13 mouse cellular contexts compared by ENCODE assay signal in genomic region chrX:163722785-163723577, GRCm38 (mm10). TPM values are rescaled to one million over a fixed set of nuclear protein-coding genes. Genes with fewer than 3 reads are reported as not detected.
DNase-seq lines count a peak whose midpoint lies in the region; ATAC-seq and TF ChIP-seq lines count a peak whose summit lies in the region.
"Had no signal": no experiment of that assay in that cellular context is flagged by ENCODE, and none has a peak within 500 bp of the region (broad histone marks: within the 10 kb centered on the region; RNA-seq: fewer than 3 reads in every experiment).

No protein-coding gene starts in this region.

- no peak overlapping the region for H3K27ac ChIP-seq in embryonic facial prominence, embryonic 14.5 days (replicated peaks; ENCODE audit: low read depth, low read length)
- 0 out of 2 replicates have a peak overlapping the region, but pooled peaks have one; percentile 14 for H3K27ac ChIP-seq in hindbrain, embryonic 15.5 days (replicated peaks)
- H3K27ac ChIP-seq in midbrain, postnatal 0 days (ENCODE audit: low read depth, low read length): peak overlapping the region; percentile 38; the same call in 1 of the 2 replicates
- H3K27ac ChIP-seq: liver, embryonic 15.5 days had no signal

- no peak overlapping the region; the same call in 1 of the 2 replicates for H3K4me3 ChIP-seq in embryonic facial prominence, embryonic 14.5 days (ENCODE audit: low read depth, low read length)
- H3K4me3 ChIP-seq in hindbrain, embryonic 15.5 days: no peak overlapping the region
- H3K4me3 ChIP-seq in midbrain, postnatal 0 days (ENCODE audit: low read depth, low read length): no peak overlapping the region
- H3K4me3 ChIP-seq: liver, embryonic 15.5 days had no signal

- DNase-seq in brain, adult 2 months (ENCODE audit: low read depth, low spot score): peak; percentile 32
- DNase-seq in embryonic facial prominence, embryonic 14.5 days (ENCODE audit: low spot score): peak; percentile 1
- DNase-seq in midbrain, postnatal 0 days (ENCODE audit: low spot score): peak; percentile 11
- DNase-seq in cerebellum, postnatal 4 days (ENCODE audit: low spot score in 2 of 2): no peak
- DNase-seq in left cerebral cortex, postnatal 10 days (ENCODE audit: extremely low spot score in 1 of 2, low spot score in 2 of 2): no peak
- no peak for DNase-seq in cerebellum, adult 11 months
- DNase-seq: kidney, adult 9 months; right cerebral cortex, postnatal 25 days had no signal

- H3K27me3 ChIP-seq in embryonic facial prominence, embryonic 14.5 days (replicated peaks; ENCODE audit: control insufficient read depth, insufficient read depth, low read length): peaks cover 4% of the 10 kb centered on the region; the same call in 1 of the 2 replicates
- peaks cover 4% of the 10 kb centered on the region; the same call in 1 of the 2 replicates for H3K27me3 ChIP-seq in hindbrain, embryonic 15.5 days
- no peaks in the 10 kb centered on the region for H3K27me3 ChIP-seq in midbrain, postnatal 0 days (ENCODE audit: insufficient read depth, low read length)
- H3K27me3 ChIP-seq: liver, embryonic 15.5 days had no signal

- ATAC-seq in embryonic facial prominence, embryonic 14.5 days (ENCODE audit: low read depth): no peak
- no peak; the same call in 1 of the 2 replicates for ATAC-seq in hindbrain, embryonic 15.5 days (ENCODE audit: low FRiP score, low read depth)
- no peak for ATAC-seq in midbrain, postnatal 0 days (ENCODE audit: low FRiP score)

- TF ChIP-seq CTCF in midbrain, postnatal 0 days (IDR thresholded peaks at IDR 0.05): no peak

- H3K4me1 ChIP-seq in embryonic facial prominence, embryonic 14.5 days (ENCODE audit: control insufficient read depth, insufficient read depth, low read length): no peaks in the 10 kb centered on the region
- H3K4me1 ChIP-seq in hindbrain, embryonic 15.5 days (replicated peaks): 0 out of 2 replicates have a peak, but pooled peaks cover 4% of the 10 kb centered on the region
- no peaks in the 10 kb centered on the region for H3K4me1 ChIP-seq in midbrain, postnatal 0 days (ENCODE audit: insufficient read depth, low read length)
- H3K4me1 ChIP-seq: liver, embryonic 15.5 days had no signal

- no peak overlapping the region for H3K9ac ChIP-seq in embryonic facial prominence, embryonic 14.5 days (ENCODE audit: low read depth, low read length)
- H3K9ac ChIP-seq in hindbrain, embryonic 15.5 days: no peak overlapping the region
- no peak overlapping the region for H3K9ac ChIP-seq in midbrain, postnatal 0 days (replicated peaks; ENCODE audit: low read length, poor library complexity, severe bottlenecking)
- H3K9ac ChIP-seq: liver, embryonic 15.5 days had no signal

- 46% methylated on average over 12 of the region's 12 CpGs for WGBS in embryonic facial prominence, embryonic 14.5 days
- WGBS in hindbrain, embryonic 15.5 days: 29% methylated on average over 12 of the region's 12 CpGs
- 21% methylated on average over 12 of the region's 12 CpGs for WGBS in midbrain, postnatal 0 days

- H3K36me3 ChIP-seq in embryonic facial prominence, embryonic 14.5 days (ENCODE audit: control insufficient read depth, insufficient read depth, low read length): no peaks in the 10 kb centered on the region
- no peaks in the 10 kb centered on the region for H3K36me3 ChIP-seq in hindbrain, embryonic 15.5 days
- no peaks in the 10 kb centered on the region for H3K36me3 ChIP-seq in midbrain, postnatal 0 days (ENCODE audit: insufficient read depth, low read length)
- H3K36me3 ChIP-seq: liver, embryonic 15.5 days had no signal

- no peaks in the 10 kb centered on the region for H3K9me3 ChIP-seq in embryonic facial prominence, embryonic 14.5 days (ENCODE audit: control insufficient read depth, low read length)
- no peaks in the 10 kb centered on the region for H3K9me3 ChIP-seq in hindbrain, embryonic 15.5 days
- no peaks in the 10 kb centered on the region for H3K9me3 ChIP-seq in midbrain, postnatal 0 days (ENCODE audit: low read length)
- H3K9me3 ChIP-seq: liver, embryonic 15.5 days had no signal

- intact Hi-C loops in left cerebral cortex, postnatal 10 days (cut with DNase I): no loop called here

- peak overlapping the region; percentile 18; the same call in 1 of the 2 replicates for H3K4me2 ChIP-seq in embryonic facial prominence, embryonic 14.5 days (ENCODE audit: low read depth, low read length)
- peak overlapping the region; percentile 38 for H3K4me2 ChIP-seq in hindbrain, embryonic 15.5 days
- H3K4me2 ChIP-seq in midbrain, postnatal 0 days (ENCODE audit: low read depth, low read length, poor library complexity, severe bottlenecking): peak overlapping the region; percentile 26; the same call in 1 of the 2 replicates
- H3K4me2 ChIP-seq: liver, embryonic 15.5 days had no signal

RNA-seq across cellular contexts. Expression of gene Rnf138rt1, which starts 38.1 kb away (rescaled TPM):
- polyA plus RNA-seq in embryonic facial prominence, embryonic 14.5 days (2014; fragmentation: Nextera tagmentation; extraction: Ambion mirVana): 0.14 and 0.17 TPM in 2 replicates
- polyA plus RNA-seq in hindbrain, embryonic 15.5 days (2015; fragmentation: Nextera tagmentation; extraction: Ambion mirVana): 4.0 and 4.1 TPM in 2 replicates
- 5.0 and 7.5 TPM in 2 replicates for total RNA-seq in midbrain, postnatal 0 days (2014; rRNA removed)
- 7.0 and 12.9 TPM in 2 replicates for polyA plus RNA-seq in midbrain, postnatal 0 days (2015; fragmentation: Nextera tagmentation; extraction: Ambion mirVana)
- total RNA-seq in left cerebral cortex, postnatal 10 days (2021): 1 to 10 TPM in 1 of 2 experiments, under 1 TPM in 1; 0.79 to 1.1 TPM
- total RNA-seq: heart, postnatal 10 days; monocyte, adult 5-6 weeks had no signal
- polyA plus RNA-seq: CD4-positive, CD25-positive, alpha-beta regulatory T cell, adult 4 months had no signal

Comparison
In these comparisons a context has a peak if more than half of its experiments do, and no peak if none do; other contexts are left out.
1. DNase-seq: peak in brain, adult 2 months (single experiment), embryonic facial prominence, embryonic 14.5 days (single experiment) and midbrain, postnatal 0 days (single experiment); none in cerebellum, postnatal 4 days (0 of 2), left cerebral cortex, postnatal 10 days (0 of 2) and cerebellum, adult 11 months (single experiment).
2. Peak in every context shown above with its lines, with median percentiles within 50 percentile points of each other: H3K4me2 ChIP-seq.